In the genomic region with DNA sequence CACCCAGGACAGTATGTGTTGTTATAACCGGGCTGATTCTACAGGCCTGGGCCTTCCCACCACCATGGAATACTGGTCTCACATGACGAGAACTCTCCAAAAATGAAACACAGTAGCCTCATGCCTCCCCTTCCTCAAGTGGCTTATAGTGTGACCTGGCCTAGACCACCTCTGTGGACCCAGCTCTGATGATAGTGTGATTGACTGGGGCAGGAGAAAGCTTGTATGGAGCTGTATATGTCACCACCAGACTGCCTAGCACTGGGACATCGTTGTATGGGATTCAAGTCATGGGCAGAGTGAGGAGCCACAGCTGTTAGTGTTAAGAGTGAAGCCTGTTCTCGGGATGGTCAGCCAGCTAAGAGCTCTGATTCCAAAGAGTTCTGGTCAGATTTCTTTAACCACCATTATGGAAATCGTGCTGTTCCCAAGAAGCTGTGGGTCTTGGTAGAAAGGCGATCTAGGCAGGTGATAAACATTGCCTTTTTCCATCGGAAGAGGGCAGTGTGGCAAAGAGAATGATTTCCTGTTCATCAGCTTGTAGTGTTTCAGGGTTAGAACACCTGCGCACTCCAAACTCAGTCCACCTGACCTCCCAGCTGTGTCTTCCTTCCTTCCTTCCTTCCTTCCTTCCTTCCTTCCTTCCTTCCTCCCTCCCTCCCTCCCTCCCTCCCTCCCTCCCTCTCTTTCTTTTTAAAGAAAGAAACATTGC, we compare ENCODE assay signal across 8 mouse cellular contexts. TPM values are rescaled to one million over a fixed set of nuclear protein-coding genes. Genes with fewer than 3 reads are reported as not detected.
A peak's percentile ranks its signal among the peaks of the same experiment; 100 is the strongest.
DNase-seq lines count a peak whose midpoint lies in the region; ATAC-seq lines count a peak whose summit lies in the region.

No protein-coding gene starts in this region.

- no peak overlapping the region for H3K4me2 ChIP-seq in kidney, embryonic 16.5 days (replicated peaks; ENCODE audit: low read depth, low read length)
- no peak overlapping the region for H3K4me2 ChIP-seq in forebrain, embryonic 16.5 days (ENCODE audit: low read length)

- H3K36me3 ChIP-seq in kidney, embryonic 16.5 days (ENCODE audit: insufficient read depth, low read length): no peaks in the 10 kb centered on the region
- no peaks in the 10 kb centered on the region for H3K36me3 ChIP-seq in forebrain, embryonic 16.5 days (ENCODE audit: control insufficient read depth, insufficient read depth)

- 0 out of 2 replicates have a peak, but pooled peaks cover 9% of the 10 kb centered on the region for H3K4me1 ChIP-seq in kidney, embryonic 16.5 days (ENCODE audit: insufficient read depth, low read length)
- H3K4me1 ChIP-seq in forebrain, embryonic 16.5 days (replicated peaks; ENCODE audit: control insufficient read depth, insufficient read depth, low read length): no peaks in the 10 kb centered on the region

- H3K9ac ChIP-seq in kidney, embryonic 16.5 days (replicated peaks; ENCODE audit: low read length): no peak overlapping the region
- H3K9ac ChIP-seq in forebrain, embryonic 16.5 days (replicated peaks; ENCODE audit: low read depth, low read length): no peak overlapping the region

- H3K27ac ChIP-seq in kidney, embryonic 16.5 days (ENCODE audit: low read length): no peak overlapping the region
- H3K27ac ChIP-seq in forebrain, embryonic 16.5 days (ENCODE audit: low read length): no peak overlapping the region

- no peaks in the 10 kb centered on the region for H3K27me3 ChIP-seq in kidney, embryonic 16.5 days (ENCODE audit: insufficient read depth, low read length)
- no peaks in the 10 kb centered on the region for H3K27me3 ChIP-seq in forebrain, embryonic 16.5 days (replicated peaks; ENCODE audit: control insufficient read depth, insufficient read depth, low read length)

- no peak overlapping the region for H3K4me3 ChIP-seq in kidney, embryonic 16.5 days (ENCODE audit: low read length)
- H3K4me3 ChIP-seq in forebrain, embryonic 16.5 days (replicated peaks; ENCODE audit: low read length): no peak overlapping the region

- 53% methylated on average over 8 of the region's 8 CpGs for WGBS in kidney, embryonic 16.5 days
- WGBS in forebrain, embryonic 16.5 days: 66% methylated on average over 8 of the region's 8 CpGs

- H3K9me3 ChIP-seq in kidney, embryonic 16.5 days (ENCODE audit: low read length): no peaks in the 10 kb centered on the region
- no peaks in the 10 kb centered on the region for H3K9me3 ChIP-seq in forebrain, embryonic 16.5 days (ENCODE audit: control insufficient read depth, low read length)

- peak; percentile 46 for DNase-seq in kidney, adult 18-20 months
- peak; percentile 83 for DNase-seq in CD4-positive, CD25-positive, alpha-beta regulatory T cell, adult 2 months (ENCODE audit: low read depth, low spot score)
- peak; percentile 36 for DNase-seq in WW6 (ENCODE audit: low read depth, low spot score)
- peak; percentile 35 for DNase-seq in fibroblast of lung, adult 2 months (ENCODE audit: low read depth)
- no peak for DNase-seq in urinary bladder, postnatal 36 days (ENCODE audit: low spot score in 2 of 2)

- ATAC-seq in kidney, embryonic 16.5 days (ENCODE audit: low FRiP score, low TSS enrichment): no peak
- 0 out of 2 replicates have a peak, but pooled peaks have one; percentile 40 for ATAC-seq in megakaryocyte-erythroid progenitor cell, adult 5-6 weeks (replicated peaks; ENCODE audit: low FRiP score, low TSS enrichment, poor library complexity, severe bottlenecking)
- no peak for ATAC-seq in forebrain, embryonic 16.5 days

RNA-seq across cellular contexts. Expression of a gene that starts 7.5 kb away (rescaled TPM):
- polyA plus RNA-seq in kidney, embryonic 16.5 days (2015; fragmentation: Nextera tagmentation; extraction: Ambion mirVana): 0.70 and 0.77 TPM in 2 replicates
- total RNA-seq in megakaryocyte-erythroid progenitor cell, adult 5-6 weeks (2014; fragmentation: Nextera tagmentation): not detected in 2 replicates
- not detected in 2 replicates for total RNA-seq in megakaryocyte-erythroid progenitor cell, adult 5-6 weeks (2017)
- 0.35 and 0.76 TPM in 2 replicates for polyA plus RNA-seq in forebrain, embryonic 16.5 days (2015; fragmentation: Nextera tagmentation; extraction: Ambion mirVana)

RNA-seq across cellular contexts. Expression of a gene that starts 45.3 kb away (rescaled TPM):
- polyA plus RNA-seq in kidney, embryonic 16.5 days (2015; fragmentation: Nextera tagmentation; extraction: Ambion mirVana): 133 and 137 TPM in 2 replicates
- total RNA-seq in megakaryocyte-erythroid progenitor cell, adult 5-6 weeks (2014; fragmentation: Nextera tagmentation): 104 and 111 TPM in 2 replicates
- total RNA-seq in megakaryocyte-erythroid progenitor cell, adult 5-6 weeks (2017): 108 and 123 TPM in 2 replicates
- polyA plus RNA-seq in forebrain, embryonic 16.5 days (2015; fragmentation: Nextera tagmentation; extraction: Ambion mirVana): 95.7 and 97.8 TPM in 2 replicates

RNA-seq across cellular contexts. Expression of a gene that starts 45.3 kb away (rescaled TPM):
- 69.8 and 73.4 TPM in 2 replicates for polyA plus RNA-seq in kidney, embryonic 16.5 days (2015; fragmentation: Nextera tagmentation; extraction: Ambion mirVana)
- total RNA-seq in megakaryocyte-erythroid progenitor cell, adult 5-6 weeks (2014; fragmentation: Nextera tagmentation): 53.0 and 65.0 TPM in 2 replicates
- total RNA-seq in megakaryocyte-erythroid progenitor cell, adult 5-6 weeks (2017): 31.2 and 37.7 TPM in 2 replicates
- polyA plus RNA-seq in forebrain, embryonic 16.5 days (2015; fragmentation: Nextera tagmentation; extraction: Ambion mirVana): 82.1 and 90.0 TPM in 2 replicates

RNA-seq across cellular contexts. Expression of a gene that starts 57.6 kb away (rescaled TPM):
- 9.7 and 11.0 TPM in 2 replicates for polyA plus RNA-seq in kidney, embryonic 16.5 days (2015; fragmentation: Nextera tagmentation; extraction: Ambion mirVana)
- 0.57 and 1.2 TPM in 2 replicates for total RNA-seq in megakaryocyte-erythroid progenitor cell, adult 5-6 weeks (2014; fragmentation: Nextera tagmentation)
- 0.38 and 0.72 TPM in 2 replicates for total RNA-seq in megakaryocyte-erythroid progenitor cell, adult 5-6 weeks (2017)
- 0.14 TPM in 2 replicates for polyA plus RNA-seq in forebrain, embryonic 16.5 days (2015; fragmentation: Nextera tagmentation; extraction: Ambion mirVana)

Comparison
In these comparisons a context has a peak if more than half of its experiments do, and no peak if none do; other contexts are left out.
1. DNase-seq: peak in kidney, adult 18-20 months (single experiment), CD4-positive, CD25-positive, alpha-beta regulatory T cell, adult 2 months (single experiment), WW6 (single experiment) and fibroblast of lung, adult 2 months (single experiment); none in urinary bladder, postnatal 36 days (0 of 2).